Mouse (Mus musculus) gastrocnemius, adult 8-10 months (tissue): ENCODE data around the gene Cbarp. TPM values are rescaled to one million over a fixed set of nuclear protein-coding genes. Genes with fewer than 3 reads are reported as not detected.
A peak's percentile ranks its signal among the peaks of the same experiment; 100 is the strongest.
"Not testable (repeated sequence)": the region's sequence is repeated elsewhere in the genome, so short reads cannot be mapped to it uniquely, and the experiment has no call there.

Source experiments
- DNase-seq, 2 experiments: peaks; one replicate each; pipeline ENCODE4 v3.0.0; 2022; ENCODE audit warnings: low spot score in 2 of 2
- total RNA-seq, 4 experiments: library from RNA; stranded (reverse); gene quantifications; 2 replicates each; pipeline ENCODE4 v1.2.4; 2022

Cbarp gene
- total RNA-seq, 4 experiments from 2014 or later, result 1.9 to 4.0 (median 2.9) TPM

DNA sequence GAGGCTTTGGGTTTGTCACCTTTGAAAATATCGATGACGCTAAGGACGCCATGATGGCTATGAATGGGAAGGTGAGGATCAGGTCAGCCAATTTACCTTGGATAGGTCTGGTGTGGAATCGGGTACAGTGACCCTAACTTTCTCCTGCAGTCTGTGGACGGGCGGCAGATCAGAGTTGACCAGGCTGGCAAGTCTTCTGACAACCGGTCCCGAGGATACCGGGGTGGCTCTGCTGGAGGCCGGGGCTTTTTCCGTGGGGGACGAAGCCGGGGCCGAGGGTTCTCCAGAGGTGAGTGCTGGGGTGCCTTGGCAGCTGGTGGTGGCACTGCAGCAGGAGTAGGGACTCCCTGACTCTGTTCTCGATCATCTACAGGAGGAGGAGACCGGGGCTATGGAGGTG, 29.4 kb upstream of the Cbarp start:
- DNase-seq, result no peak

GRCm38 (mm10) chr10:80169651-80170050, 29.0 kb upstream of the Cbarp start:
- no peak for DNase-seq

- no peak for DNase-seq
Measured at GRCm38 (mm10) chr10:80169070-80169469, 28.4 kb upstream of the Cbarp start.

GRCm38 (mm10) chr10:80168038-80168661, 27.5 kb upstream of the Cbarp start:
- DNase-seq, result peak; percentile 90 to 95

- peak; percentile 97 to 98 for DNase-seq
Measured at GRCm38 (mm10) chr10:80167460-80168037, 26.9 kb upstream of the Cbarp start.

- DNase-seq, result not testable (repeated sequence)
Measured at GRCm38 (mm10) chr10:80166136-80166535, 25.5 kb upstream of the Cbarp start.

GRCm38 (mm10) chr10:80165392-80166128, 24.9 kb upstream of the Cbarp start, which contains the start of gene Cirbp:
TSS of gene Cirbp (plus strand) at chr10:80165985.
- DNase-seq, result no peak

- peak; percentile 96 to 97 for DNase-seq
Measured at GRCm38 (mm10) chr10:80164998-80165344, 24.3 kb upstream of the Cbarp start.

GRCm38 (mm10) chr10:80164161-80164997, 23.7 kb upstream of the Cbarp start:
- DNase-seq, result no peak

- peak in 1 of 2 experiments; percentile 62 for DNase-seq
Measured at GRCm38 (mm10) chr10:80163721-80164120, 23.1 kb upstream of the Cbarp start.

DNA sequence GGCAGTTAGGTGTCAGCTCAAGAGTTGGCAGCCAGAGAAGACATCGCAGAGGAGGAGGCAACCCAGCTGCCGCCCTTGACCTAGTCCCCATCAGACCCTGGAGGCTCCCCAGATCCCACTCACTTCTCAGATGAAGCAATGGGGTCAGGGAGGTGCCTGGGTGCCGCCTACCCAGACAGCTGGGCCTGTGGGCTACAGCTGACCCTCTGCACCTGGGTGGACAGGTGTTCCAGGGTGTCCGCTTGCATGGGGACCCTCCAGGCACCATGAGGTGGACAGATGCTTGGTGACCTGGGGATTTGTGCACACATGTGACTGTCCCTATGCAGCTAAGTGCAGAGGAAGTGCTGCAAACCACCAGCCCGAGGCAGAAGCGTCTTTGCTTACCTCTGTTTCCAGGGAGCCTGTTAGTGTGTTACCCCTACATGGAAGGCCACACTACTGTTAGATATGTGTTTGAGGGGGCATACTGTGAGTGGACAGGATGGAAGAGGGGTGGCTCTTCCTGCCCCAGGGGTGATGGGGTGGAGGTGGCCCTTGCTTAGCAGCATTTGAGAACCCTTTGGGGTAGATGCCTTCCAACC, 22.2 kb upstream of the Cbarp start:
- DNase-seq, result no peak

DNA sequence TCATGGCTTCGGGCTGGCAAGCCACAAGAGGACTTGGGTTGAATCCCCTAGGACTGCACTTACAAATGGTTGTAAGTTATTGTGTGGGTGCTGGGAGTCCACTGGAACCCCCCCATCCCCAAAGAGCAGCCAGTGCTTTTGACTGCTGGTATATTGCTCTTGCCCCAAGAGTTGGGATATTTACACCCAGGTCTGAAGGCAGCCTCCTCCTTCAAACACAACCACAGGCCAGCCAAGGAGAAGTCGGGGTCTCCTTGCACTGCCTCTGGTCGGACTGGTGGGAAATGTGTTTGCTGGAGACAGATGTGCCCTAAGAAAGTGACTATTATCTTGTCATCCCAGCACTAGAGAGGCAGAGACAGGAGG, 21.6 kb upstream of the Cbarp start:
- no peak for DNase-seq

DNA sequence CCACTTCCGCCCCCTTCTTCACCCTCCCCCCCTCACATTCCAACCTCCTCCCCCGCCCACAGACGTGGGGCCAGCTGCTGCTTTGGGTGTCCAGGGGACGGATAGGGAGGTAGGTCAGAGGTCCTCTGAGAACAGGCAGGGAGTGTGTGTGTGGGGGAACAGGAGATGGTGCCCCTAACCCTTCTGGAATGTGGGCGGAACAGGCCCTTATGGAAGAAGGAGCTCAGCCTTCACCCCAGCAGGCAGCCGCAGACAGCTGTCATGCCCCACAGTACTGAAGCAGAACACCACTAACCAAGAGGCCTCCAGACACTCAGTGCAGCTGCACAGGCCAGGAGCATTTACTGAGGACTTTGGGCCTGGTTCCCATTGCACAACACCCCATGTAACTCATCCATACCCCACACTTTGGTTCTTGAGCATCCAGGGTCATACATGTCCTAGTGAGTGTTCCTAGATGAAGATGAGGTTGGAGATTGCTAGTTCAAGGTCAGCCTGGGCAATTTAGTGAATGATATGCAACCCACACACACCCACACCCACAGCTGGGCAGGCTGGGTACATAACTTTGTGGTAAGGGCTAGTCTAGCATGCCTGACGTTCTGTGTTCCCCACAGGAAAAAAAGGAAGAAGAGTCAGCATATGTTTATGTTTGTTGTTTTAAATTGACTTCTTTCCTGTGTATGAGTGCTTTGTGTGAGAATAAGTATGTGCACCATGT, 21.0 kb upstream of the Cbarp start:
- DNase-seq, result no peak

DNA sequence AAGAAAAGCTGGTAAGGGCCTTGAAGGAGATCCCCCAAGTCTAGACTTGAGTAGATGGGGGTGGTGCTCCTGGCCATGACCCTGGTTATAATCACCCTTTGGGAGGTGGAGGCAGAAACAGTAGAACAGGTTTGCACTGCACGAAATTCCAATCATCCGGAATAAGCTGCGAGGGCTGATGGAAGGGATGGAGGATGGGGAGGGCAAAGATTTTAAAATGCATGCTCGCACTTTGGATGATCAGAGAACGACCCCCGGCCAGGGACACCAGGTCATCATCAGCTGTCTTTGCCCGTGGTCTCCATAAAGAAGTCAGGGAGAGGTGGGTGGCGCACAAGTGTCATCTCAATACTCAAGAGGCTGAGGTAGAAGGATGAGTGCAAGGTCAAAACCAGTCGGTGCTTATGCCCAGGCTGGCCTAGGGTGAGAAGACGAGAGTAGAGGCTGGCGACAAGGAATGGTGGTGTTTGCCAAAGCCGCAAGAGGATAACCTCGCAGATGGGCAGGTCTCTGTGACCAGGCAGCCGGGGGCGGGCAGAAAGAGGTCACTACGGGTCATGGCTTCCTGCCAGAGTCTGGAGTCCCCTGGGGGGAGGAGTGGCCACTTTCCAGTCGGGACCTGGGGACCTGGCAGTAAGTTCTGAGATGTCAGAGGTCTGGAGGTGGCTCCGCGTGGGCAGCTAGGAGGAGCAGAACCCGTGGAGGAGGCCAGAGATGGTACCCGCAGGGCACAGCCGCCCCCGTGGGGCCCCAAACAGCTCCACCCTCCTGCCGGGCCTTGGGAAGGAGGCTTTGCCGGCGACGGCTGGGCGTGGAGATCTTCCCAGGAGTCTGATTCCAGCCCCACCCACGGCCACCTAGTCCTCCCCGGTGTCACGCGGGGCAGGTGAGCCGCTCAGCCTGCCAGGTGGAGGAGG, 20.1 kb upstream of the Cbarp start:
- peak; percentile 81 to 84 for DNase-seq

- DNase-seq, result peak; percentile 95 to 98
Measured at GRCm38 (mm10) chr10:80159561-80160454, 19.2 kb upstream of the Cbarp start.

- peak in 1 of 2 experiments; percentile 59 for DNase-seq
Measured at GRCm38 (mm10) chr10:80159021-80159560, 18.5 kb upstream of the Cbarp start.

GRCm38 (mm10) chr10:80158307-80158986, 17.8 kb upstream of the Cbarp start:
- peak in 1 of 2 experiments; percentile 61 for DNase-seq
